Mouse (Mus musculus): ENCODE measurements around the gene Anxa9.
"Not testable (repeated sequence)": the region's sequence is repeated elsewhere in the genome, so short reads cannot be mapped to it uniquely, and the experiment has no call there.

Gene Anxa9

DNA sequence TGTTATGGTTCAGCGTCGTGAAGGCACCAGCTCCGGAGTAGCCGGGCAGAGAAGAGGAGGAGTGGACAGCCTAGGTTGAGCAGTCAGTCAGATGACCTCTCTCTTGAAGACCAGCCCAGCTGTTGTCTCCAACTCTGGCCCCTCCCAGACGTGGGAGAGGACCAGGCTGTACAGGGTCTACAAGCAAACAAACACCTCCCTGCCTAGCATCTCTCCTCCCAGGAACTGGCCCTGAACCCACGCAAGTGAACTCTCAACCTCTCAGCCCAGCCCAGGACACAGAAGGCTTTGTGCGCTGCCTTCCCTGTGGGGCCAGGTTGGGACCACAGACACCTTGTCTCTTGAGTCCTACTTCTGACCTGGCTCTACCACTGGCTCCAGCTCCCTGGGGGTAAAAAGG lies at the start of gene Anxa9:
Anxa9 (minus strand) TSS at position 77 of the 400 bp plus-strand sequence.
- no peak for DNase-seq (ENCODE audit: low read depth)

DNA sequence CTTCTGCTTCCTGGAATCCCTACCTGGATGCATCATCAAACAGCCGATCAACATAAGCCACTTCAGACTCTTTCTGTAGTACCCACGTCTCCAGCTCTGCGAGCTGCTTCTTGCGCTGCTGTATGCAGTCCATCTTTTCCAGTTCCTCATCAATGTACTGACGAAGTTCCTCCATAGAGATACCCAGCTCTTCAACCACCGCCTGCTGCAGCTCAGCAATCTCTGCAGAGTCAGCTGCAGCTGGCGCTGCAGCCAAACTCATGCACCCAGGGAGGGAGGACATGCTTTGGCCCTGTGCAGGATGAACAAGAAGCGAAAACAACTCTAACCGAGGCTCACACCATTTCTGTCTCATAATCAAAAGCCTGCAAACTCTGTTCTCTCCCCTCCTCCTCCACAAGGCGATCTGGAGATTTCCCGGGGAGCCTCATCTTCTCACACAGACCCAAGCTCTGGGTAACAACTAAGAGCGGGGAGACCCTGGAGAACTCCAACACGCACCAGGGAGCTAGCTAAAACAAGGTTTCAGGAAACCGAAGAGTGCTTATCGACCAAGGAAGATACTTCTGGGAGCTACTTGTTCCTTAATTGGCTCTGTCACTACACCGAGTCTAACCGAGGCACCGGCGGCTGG lies 49.1 kb upstream of the Anxa9 start:
- not testable (repeated sequence) for DNase-seq (ENCODE audit: low read depth)

DNA sequence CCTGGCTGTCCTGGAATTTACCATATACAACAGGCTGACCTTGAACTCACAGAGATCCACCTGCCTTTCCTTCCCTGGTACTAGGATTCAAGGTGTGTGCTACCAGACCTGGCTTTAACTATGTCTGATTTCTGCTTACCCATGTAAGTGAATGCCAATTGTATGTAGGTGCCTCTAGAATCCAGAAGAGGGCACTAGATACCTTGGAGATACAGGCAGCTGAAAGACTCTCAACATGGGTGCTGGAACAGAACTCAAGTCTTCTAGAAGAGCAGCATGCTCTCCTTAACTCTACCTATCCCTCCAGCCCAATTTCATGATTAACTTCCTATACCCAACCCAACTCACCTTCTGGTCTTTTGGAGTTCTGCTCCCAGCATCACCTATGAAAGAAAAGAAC lies 42.5 kb upstream of the Anxa9 start:
- DNase-seq (ENCODE audit: low read depth): peak; percentile 14

DNA sequence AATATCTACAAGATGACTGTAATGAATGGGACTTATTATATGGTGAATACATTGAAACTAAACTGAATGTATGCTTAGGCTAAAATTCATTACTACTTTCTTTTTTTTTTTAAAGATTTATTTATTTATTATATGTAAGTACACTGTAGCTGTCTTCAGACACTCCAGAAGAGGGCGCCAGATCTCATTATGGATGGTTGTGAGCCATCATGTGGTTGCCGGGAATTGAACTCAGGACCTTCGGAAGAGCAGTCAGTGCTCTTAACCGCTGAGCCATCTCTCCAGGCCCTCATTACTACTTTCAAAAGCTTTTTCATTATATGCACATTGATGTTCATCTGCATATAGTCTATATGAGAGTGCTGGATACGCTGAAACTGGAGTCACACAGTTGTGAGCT lies 41.4 kb upstream of the Anxa9 start:
- DNase-seq (ENCODE audit: low read depth): not testable (repeated sequence)

DNA sequence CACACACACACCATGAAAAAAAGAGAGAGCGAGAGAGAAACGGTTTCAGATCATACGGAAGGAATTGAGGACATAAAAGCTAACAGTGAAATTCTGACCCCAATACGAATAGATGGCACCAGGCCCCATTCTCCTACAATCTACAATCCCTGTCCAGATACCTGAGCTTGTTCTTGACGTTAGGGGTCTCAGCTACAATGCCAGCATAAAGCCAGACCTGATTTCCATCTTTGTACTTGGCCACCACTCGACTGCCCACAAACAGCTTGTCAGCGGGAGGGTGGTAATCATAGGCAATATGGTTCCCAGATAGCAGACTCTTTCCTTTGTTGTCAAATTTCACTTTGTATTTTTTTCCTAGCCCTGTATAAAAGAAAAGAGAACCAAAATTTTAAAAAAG lies 39.5 kb upstream of the Anxa9 start:
- no peak for DNase-seq (ENCODE audit: low read depth)

DNA sequence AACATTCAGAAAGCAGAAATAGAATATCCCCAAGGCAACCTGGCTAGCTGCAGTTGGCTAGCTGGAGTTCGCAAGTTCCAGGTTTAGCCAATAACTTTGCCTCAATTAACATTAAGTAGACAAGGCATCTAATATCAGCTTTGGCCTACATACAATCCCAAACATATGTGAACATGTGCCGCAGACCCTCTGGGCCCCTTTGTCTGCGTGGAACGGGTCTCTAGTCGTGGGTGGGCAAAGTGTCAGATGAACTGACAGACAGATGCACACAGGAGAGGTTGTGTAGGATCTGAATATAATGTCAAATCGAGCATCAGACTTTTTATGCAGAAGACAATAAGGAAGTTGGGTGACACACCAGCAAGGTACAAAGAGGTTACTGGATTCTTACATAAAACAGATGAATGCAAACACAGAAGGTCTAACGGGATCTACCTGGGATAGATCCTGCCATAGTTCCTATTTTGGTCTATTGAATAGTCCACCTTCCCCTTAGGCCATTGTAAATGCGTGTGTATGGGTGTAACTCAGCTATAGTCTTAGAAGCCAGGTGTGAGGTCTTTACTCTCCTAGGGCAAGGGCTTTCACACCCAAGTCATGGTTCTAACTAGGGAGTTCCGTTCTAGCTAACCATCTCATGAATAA lies 36.5 kb upstream of the Anxa9 start:
- DNase-seq (ENCODE audit: low read depth): not testable (repeated sequence)

DNA sequence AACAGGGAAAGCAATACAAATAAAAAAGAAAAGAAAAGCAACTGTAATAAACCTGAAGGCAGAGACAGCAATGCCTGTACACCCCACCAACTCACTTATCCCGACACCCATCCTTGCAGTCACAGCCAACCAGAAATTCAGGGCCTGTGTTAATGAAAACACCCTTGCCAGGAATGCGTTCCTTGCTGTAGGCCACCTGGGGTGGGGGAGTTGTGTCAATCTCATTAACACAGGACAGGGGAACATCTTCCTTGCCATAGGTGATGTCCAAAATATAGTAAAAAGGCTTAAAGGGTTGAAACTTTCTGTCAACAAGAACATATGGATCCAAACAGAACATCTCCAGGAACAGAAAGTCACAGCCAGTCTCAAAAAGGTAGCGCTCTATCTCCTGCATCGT lies 31.3 kb upstream of the Anxa9 start:
- no peak for DNase-seq (ENCODE audit: low read depth)

DNA sequence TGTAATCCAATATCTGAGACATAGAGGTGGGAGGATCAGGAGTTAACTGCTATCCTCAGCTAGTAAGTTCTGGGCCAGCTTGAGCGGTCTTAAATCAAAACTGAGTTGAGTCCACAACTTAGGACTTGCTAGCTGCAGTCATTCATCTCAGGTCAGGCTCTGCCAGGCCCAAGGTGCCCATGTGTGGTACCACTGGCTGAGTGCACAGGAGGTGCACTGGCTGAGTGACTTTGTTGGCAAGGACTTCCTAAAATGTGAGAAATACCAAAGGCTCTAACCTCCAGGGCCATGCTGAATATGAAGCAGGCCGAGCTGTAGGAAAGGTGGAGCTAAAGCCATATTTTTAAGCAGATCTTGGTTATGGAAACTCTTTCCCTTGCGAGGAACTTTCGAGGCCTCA lies 30.4 kb upstream of the Anxa9 start:
- DNase-seq (ENCODE audit: low read depth): no peak

DNA sequence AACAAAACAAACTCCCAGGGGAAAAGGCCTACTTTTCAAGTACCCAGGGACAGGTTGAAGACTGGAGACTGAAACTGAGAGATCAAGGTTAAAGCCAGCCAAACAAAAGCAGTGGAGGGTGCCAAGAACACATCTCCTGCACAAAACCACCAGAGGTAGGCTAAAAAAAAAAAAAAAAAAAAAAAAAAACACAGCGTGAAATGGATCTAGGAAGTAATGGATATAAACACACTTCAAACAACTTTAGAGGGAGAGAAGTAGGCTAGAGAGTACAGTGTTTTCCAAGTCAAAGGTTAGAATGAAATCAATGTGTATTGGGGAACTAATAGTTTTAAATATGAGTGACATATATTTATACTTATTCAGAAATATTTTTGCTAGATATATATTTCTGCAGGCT lies 24.6 kb upstream of the Anxa9 start:
- DNase-seq (ENCODE audit: low read depth): no peak

DNA sequence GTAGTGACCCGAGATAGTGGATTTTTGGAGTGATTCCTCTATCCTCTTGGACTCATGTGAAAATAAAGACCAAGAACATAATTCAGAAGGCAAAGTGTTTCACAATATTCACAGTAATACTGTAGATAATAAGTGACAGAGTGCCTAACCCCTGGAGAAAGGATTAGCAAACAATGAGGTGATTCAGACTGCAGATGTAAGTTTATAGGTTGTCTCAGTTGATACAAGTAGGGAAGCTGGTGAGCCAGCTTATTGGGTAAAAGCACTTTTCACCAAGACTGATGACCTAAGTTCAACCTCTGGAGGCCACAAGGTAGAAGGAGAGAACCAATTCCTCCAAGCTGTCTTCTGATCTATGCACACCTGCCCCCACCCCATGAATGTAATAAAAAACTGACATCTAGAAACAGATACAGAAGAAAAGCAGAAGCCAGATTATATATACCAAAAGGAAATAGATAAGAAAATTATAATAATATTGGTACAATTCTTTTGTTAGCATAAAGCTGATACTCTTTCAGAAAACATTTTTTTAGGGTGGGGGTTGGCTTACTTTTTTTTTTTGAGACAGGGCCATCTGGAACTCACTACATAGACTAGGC lies 21.9 kb upstream of the Anxa9 start:
- no peak for DNase-seq (ENCODE audit: low read depth)

DNA sequence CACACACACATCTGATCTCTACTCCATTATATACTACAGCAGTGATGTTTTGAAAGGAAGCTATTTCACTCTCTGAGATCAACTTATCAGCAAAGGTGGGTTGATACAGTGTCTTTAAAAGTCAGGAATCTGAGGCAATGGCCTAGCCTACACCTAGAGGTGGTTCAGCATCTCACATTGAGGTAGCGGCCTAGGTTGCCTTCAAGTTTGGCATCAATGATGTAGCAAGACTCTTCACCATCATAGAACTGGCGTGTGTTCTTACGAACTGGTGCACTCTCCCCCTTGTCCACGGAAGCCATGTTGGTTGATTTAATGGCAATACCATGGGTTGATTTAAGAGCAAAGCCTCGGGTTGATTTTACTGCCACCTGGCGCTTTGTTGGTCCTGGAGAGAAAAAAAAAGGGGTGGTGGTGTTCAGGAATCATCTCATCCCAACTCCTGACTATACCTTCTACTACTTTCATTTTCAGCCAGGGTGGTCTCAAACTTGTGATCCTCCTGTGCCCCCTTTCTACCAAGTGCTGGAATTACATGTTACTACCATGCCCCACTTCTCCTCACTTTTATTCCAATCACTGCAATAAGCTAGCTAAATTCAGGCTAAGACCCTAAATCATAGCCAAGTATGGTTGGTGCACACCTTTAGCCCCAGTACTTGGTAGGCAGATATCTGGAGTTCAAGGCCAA lies 17.6 kb upstream of the Anxa9 start:
- DNase-seq (ENCODE audit: low read depth): no peak

DNA sequence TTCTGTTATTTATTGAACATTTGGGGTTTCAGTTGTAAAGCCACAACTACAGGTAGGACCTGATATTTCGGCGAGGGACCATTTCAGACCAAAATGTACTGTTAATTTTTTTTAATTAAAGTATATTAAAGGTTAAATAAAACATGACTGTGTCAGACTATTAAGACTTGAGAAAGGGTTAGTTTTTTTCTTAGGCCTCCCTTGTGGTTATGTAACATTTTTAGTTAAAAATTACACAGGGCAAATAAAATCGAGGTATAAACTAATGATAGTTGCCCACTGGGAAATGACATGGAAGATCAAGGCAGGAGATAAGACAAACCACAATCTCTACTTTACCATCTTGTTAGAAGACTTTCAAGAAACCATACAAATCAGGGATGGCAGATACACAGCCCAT lies 16.5 kb upstream of the Anxa9 start:
- no peak for DNase-seq (ENCODE audit: low read depth)

DNA sequence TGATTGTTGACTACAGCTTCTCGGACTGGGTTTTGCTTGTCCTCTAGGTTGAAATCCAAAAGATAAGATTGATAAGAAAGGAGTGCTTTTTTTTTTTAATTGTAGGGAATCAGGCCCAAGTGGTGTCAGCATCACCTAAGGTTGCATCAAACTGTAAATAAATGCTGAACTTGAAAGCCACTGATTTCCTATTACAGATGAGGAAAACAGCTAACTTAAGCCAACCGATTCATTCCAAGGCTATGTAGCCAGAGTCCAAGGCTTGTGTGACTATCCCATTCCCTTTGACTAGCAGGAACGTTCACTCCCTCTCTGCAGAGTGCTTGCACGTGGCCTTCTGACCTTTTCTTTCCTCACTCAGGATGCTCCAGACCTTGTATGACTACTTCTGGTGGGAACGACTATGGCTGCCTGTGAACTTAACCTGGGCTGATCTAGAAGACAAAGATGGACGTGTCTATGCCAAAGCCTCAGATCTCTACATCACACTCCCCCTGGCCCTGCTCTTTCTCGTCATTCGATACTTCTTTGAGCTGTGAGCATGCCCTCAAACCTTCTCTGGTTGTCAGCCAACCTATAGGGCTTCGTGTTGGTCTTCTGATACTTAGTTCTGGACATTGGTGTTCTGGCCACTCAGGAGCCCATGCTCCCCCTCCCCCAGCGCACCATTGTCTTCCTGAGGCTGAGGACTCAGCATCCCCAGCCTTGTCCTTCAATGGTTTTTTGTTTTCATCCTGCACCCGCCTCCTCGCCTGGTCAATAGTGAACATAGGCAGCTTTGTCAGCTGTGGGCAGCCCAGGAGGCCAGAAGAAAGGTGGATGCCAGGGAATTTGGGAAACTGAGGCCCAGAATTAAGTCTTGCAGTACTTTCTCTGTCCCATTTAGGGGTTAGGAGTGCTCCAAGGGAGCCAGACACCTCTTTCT lies 13.0 kb upstream of the Anxa9 start:
- no peak for DNase-seq (ENCODE audit: low read depth)

DNA sequence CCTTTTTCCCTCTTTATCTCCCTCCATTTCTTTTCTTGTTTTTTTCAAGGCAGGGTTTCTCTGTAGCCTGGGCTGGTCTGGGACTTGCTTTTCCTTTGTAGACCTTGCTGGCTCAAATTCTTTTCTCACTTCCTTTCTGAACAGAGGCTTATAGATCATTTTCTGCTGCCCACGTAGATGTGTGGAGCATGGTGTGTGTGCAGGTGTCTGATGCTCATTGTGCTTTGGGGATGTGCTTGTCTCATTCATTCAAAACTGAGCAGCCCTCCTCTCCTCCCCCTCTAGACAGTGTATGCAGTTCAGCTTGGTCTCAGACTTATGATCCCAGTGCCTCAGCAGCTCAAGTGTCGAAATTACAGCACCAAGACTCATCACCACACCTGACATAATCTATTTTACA lies 12.1 kb upstream of the Anxa9 start:
- no peak for DNase-seq (ENCODE audit: low read depth)

DNA sequence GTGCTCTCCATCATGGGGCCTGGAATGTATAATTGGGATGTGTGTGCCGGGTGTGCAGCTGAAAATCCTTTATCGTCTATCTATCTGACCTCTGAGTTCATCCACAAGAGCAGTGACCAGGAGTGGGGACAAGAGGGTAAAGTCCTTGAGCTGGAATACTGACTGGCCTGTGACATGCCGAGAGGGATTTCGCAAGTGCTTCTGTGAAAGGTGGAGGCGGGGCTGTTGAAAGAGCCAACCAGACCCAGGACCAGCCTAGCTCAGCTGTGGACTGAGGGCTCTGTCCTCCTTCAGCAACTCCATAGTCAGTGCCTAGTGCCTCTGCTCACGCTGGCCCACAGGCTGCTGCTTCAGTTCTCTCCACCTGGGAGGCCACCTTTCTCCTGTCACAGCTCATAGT lies 11.6 kb upstream of the Anxa9 start:
- DNase-seq (ENCODE audit: low read depth): no peak

DNA sequence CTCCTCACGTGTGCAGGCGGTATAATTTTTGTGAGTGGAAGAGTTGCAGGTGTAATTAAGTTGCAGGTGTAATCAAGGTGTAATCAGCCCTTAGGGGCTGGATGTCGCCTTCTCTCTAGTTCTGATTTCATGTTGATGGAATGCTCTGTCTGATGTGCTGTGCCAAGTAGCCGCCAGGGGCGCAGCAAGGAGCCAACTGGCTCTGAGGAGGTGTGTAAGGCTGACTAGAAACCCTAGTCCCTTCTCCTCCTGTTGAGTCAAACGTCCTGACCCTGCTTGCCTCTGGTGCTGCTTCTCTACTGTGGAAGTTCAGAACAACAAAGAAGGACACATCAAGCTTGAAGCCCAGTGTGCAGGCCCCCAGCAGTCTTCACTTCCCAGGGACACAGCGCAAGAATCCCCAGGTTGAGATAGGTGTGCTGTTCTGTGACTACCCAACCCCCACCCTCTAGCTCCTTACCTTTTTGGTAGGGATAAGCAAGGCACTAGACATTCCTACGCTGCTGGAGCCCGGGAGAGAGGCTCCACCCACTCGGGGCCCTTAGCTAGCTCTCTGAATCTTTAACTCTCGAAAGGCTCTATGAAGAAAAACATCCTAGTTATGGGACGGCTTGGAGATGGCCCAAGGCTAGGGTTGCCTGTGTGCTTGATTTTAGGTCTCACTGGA lies 10.6 kb upstream of the Anxa9 start:
- no peak for DNase-seq (ENCODE audit: low read depth)

DNA sequence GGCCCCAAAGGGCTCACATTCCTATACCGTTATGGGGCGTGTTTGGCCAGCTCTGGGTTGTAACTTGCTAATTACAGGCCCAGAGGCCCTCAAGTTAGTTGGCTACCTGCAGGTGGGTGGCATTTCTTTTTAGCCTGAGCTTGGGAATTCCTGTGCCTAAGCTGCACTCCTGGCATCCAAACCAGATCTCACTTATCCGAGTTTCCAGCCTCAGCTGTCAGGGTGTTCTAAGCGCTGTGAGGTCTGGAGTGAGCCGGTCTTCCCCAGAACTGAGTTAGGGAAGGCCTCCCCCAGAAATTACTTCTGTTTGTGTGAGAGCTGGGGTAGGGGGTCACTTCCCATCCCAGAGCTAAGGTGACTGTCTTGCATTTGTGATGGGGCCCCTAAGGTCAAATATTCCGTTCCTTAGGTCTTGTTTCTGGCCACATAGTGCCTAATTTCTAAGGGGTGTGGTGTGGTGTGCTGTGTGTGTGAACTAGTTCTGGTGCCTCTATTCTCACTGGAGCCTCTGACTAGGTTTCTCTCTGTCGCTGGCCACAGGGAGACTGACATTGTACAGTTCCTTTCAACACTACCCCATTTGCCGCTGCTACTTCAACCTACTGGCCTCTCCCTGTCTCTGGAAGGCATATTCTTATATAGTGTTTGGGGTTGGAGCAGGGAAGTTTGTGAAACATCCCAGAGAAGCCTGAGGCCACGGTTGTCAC lies 9.0 kb upstream of the Anxa9 start:
- DNase-seq (ENCODE audit: low read depth): no peak

DNA sequence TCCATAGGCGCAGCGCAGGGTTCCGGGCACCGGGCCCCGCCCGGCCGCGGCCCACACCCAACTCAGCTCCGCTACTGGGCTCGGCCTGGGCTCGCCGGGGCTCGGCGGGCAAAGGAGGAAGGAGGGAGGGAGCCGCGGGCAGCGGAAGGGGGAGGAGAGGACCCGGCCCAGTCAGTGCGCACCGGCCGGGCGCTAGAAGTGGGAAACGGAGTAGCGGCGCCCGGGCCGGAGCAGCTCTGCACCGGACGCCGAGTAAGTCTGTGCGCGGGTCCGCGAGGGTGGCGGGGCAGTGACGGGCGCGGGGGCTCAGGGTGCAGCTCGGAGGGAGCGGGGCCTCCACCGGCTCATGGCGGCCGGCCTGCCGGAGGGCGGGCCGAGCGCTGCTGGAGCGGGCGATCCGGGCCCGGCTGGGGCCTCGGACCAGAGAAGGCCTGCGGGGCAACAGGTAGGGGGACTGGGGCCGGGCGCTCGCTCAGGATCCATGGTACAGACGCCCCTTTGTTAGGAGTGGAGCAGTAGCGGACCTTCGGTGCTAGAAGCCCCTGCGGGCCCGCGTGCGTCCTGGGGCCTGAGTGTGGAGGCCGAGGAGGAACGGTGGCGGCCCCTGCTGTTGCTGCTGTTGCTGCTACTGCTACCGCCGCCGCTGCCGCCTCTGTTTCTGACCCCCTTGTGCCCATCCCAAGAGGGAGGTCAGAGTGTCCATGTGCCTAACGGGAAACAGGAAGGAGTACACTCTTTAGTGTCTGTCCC lies 8.3 kb upstream of the Anxa9 start:
- DNase-seq (ENCODE audit: low read depth): no peak

DNA sequence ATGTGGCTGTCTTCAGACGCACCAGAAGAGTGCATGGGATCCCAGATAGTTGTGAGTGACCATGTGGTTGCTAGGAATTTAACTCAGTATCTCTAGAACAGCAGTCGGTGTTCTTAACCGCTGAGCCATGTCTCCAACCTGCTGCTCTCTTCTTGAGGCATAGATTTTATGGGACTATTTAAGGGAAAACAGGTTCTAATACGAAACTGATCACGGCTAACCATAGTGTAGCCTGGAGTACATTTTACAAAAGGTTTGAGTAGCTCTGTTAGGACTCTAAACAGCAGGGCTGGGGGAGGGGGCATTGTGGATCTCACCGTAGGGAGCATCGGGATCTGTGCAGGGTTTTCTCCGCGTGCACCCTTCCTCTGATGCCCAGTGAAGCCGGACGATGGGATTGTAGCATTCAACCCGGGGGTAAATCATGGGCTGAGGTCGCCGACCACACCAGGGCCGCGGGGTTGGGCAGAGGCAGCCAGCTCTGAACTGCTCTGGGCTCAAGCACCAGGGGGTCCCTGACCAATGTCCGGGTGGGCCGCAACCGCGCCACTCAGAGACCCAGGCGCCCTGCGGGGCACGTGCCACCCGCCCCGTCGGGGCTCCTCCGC lies 7.6 kb upstream of the Anxa9 start, which contains the start of gene Cers2:
Cers2 (plus strand) TSS at position 306 of the 608 bp plus-strand sequence.
- no peak for DNase-seq (ENCODE audit: low read depth)

DNA sequence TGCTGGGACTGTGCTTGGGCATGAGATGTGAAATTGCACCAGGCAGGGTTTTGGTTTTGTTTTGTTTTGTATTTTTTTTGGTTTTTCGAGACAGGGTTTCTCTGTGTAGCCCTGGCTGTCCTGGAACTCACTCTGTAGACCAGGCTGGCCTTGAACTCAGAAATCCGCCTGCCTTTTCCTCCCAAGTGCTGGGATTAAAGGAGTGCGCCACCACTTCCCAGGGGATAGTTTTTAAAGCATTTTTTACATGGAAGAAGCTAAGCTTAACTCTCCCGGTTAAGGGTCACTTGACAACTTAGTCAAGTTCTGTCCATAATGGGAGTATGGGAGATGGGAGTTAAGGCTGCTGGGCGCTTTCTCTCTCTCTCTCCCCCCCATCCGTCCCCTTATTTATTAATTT lies 7.1 kb upstream of the Anxa9 start:
- DNase-seq (ENCODE audit: low read depth): no peak

Data from fibroblast of lung, adult 2 months (primary cell).